ENCODE assay signal across 9 mouse cellular contexts in genomic region chr12:3866654-3867370, GRCm38 (mm10).
DNase-seq lines count a peak whose midpoint lies in the region; ATAC-seq and TF ChIP-seq lines count a peak whose summit lies in the region.
"Had no signal": no experiment of that assay in that cellular context is flagged by ENCODE, and none has a peak within 500 bp of the region (broad histone marks: within the 10 kb centered on the region; RNA-seq: fewer than 3 reads in every experiment).

No protein-coding gene starts in this region.

- no peak for TF ChIP-seq POLR2A in cerebellum, adult 2 months (IDR thresholded peaks at IDR 0.05; ENCODE audit: borderline replicate concordance, insufficient read depth, low read length)

- H3K27ac ChIP-seq in heart, embryonic 16.5 days (ENCODE audit: low read length) = peak overlapping the region; percentile 74
- H3K27ac ChIP-seq in cerebellum, adult 2 months (ENCODE audit: insufficient read depth, low read length) = no peak overlapping the region
- H3K27ac ChIP-seq in limb, embryonic 13.5 days = peak overlapping the region; percentile 12; the same call in 1 of the 2 replicates

- intact Hi-C loops in left cerebral cortex, postnatal 4 days (cut with DNase I) = no loop called here

- H3K4me1 ChIP-seq in heart, embryonic 16.5 days (ENCODE audit: control insufficient read depth, insufficient read depth, low read length) = peaks cover 53% of the 10 kb centered on the region
- peaks cover 53% of the 10 kb centered on the region for H3K4me1 ChIP-seq in cerebellum, adult 2 months (ENCODE audit: control insufficient read depth, insufficient read depth, low read length)
- peaks cover 43% of the 10 kb centered on the region for H3K4me1 ChIP-seq in limb, embryonic 13.5 days

- no peak overlapping the region for H3K9ac ChIP-seq in heart, embryonic 16.5 days (ENCODE audit: low read length)
- no peak overlapping the region for H3K9ac ChIP-seq in limb, embryonic 13.5 days

- no peak for DNase-seq in heart, adult 9 months (ENCODE audit: low spot score in 2 of 2)
- peak; percentile 84 for DNase-seq in Muller cell, postnatal 12 days (ENCODE audit: inconsistent ontology term)
- DNase-seq in cerebellum, adult 2 months = peak; percentile 60 to 82
- no peak for DNase-seq in T-cell, adult 2 months (ENCODE audit: low spot score)
- no peak for DNase-seq in left cerebral cortex, adult 8-10 months (ENCODE audit: low spot score in 2 of 2)
- DNase-seq in left cerebral cortex, postnatal 4 days = no peak

- ATAC-seq in heart, embryonic 16.5 days (replicated peaks; ENCODE audit: extremely low read depth, insufficient read depth, low FRiP score) = peak; percentile 19; the same call in 1 of the 2 replicates
- ATAC-seq in limb, embryonic 13.5 days (ENCODE audit: low FRiP score, low read depth) = peak; percentile 66; the same call in 1 of the 2 replicates
- ATAC-seq: Patski had no signal

- H3K36me3 ChIP-seq in heart, embryonic 16.5 days (ENCODE audit: control insufficient read depth, insufficient read depth) = peaks cover 19% of the 10 kb centered on the region
- H3K36me3 ChIP-seq in limb, embryonic 13.5 days = peaks cover 65% of the 10 kb centered on the region

- H3K9me3 ChIP-seq in heart, embryonic 16.5 days (replicated peaks; ENCODE audit: control insufficient read depth, low read length) = no peaks in the 10 kb centered on the region
- no peaks in the 10 kb centered on the region for H3K9me3 ChIP-seq in limb, embryonic 13.5 days

- no peak for TF ChIP-seq CTCF in cerebellum, adult 2 months (IDR thresholded peaks at IDR 0.05; ENCODE audit: borderline replicate concordance, insufficient read depth, low read depth, low read length)

- 54% methylated on average over 12 of the region's 12 CpGs for WGBS in heart, embryonic 16.5 days
- 44% methylated on average over 12 of the region's 12 CpGs for WGBS in cerebellum, adult 2 months
- WGBS in limb, embryonic 13.5 days = 49% methylated on average over 12 of the region's 12 CpGs

- H3K27me3 ChIP-seq in heart, embryonic 16.5 days (ENCODE audit: control insufficient read depth, insufficient read depth, low read length) = no peaks in the 10 kb centered on the region
- no peaks in the 10 kb centered on the region for H3K27me3 ChIP-seq in cerebellum, adult 2 months (ENCODE audit: control insufficient read depth, insufficient read depth, low read length)
- H3K27me3 ChIP-seq in limb, embryonic 13.5 days = no peaks in the 10 kb centered on the region
- H3K27me3 ChIP-seq: Patski had no signal

- no peak overlapping the region for H3K4me2 ChIP-seq in heart, embryonic 16.5 days (ENCODE audit: low read depth, low read length)
- no peak overlapping the region; the same call in 1 of the 2 replicates for H3K4me2 ChIP-seq in limb, embryonic 13.5 days (replicated peaks)

- H3K4me3 ChIP-seq in heart, embryonic 16.5 days (ENCODE audit: low read length) = no peak overlapping the region
- H3K4me3 ChIP-seq in cerebellum, adult 2 months (replicated peaks; ENCODE audit: insufficient read depth, low read depth, low read length) = no peak overlapping the region
- H3K4me3 ChIP-seq in limb, embryonic 13.5 days = no peak overlapping the region

Comparison
In these comparisons a context has a peak if more than half of its experiments do, and no peak if none do; other contexts are left out.
1. DNase-seq: peak in Muller cell, postnatal 12 days (single experiment) and cerebellum, adult 2 months (2 of 2); none in heart, adult 9 months (0 of 2), T-cell, adult 2 months (single experiment), left cerebral cortex, adult 8-10 months (0 of 2) and left cerebral cortex, postnatal 4 days (single experiment).